Mouse (Mus musculus) kidney, postnatal 14 days (tissue): ENCODE data around the gene Vps13a.
A peak's percentile ranks its signal among the peaks of the same experiment; 100 is the strongest.
"Not testable (repeated sequence)": the region's sequence is repeated elsewhere in the genome, so short reads cannot be mapped to it uniquely, and the experiment has no call there.

ENCODE experiments used
- DNase-seq: peaks from one replicate; pipeline ENCODE4 v3.0.0; 2022; ENCODE audit warnings: mixed read lengths

Gene Vps13a

DNA sequence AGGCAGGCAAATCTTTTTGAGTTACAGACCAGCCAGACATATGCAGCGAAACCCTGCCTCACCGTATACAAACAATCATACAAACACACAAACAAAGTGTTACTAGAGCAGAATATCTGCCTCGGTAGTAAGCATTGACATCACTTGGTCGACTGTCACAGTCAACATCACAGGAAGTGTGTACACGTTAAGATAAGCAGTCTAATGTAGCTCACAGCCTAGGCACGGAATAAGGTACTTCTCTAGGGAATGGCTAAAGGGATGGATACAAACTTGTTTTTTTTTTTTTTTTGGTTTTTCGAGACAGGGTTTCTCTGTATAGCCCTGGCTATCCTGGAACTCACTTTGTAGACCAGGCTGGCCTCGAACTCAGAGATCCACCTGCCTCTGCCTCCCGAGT, 23.3 kb downstream of the Vps13a start:
- not testable (repeated sequence) for DNase-seq

DNA sequence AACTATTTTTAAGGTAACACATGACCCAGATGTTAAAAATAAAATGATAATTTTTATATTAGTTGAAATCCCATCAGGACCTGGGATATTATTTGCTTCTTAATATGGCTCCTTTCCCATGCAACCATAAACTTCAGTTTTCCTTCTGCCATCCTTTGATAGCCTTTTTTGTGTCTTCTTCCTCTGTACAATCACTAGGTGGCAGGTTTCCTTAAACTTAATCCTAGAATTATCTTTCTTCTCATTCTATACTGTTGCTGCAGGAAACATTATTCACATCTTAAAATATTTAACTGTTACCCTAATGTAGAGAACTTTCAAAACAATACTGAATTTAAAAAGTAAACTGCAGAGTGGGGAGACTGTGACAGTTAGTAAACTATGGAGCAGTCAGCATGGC, 24.9 kb downstream of the Vps13a start:
- DNase-seq, result no peak

GRCm38 (mm10) chr19:16755226-16755625, 25.5 kb downstream of the Vps13a start:
- peak; percentile 25 for DNase-seq

DNA sequence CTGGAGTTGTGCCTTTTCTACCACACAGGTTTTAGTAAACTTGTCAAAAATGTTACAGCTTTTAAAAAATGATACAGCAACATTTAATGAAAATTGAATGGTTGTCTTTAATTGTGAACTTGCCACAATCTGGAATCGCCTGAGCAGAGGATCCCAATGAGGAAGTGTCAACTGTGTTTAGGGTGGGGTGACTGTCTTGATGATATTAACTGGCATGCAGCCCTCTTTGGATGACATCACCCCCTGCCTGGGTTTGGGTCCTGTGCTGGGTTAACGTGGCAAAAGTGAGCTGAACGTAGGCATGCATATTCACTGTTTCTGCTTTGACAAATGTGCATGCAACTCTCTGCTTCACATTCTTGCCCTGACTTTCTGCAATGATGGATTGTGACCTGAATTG, 27.6 kb downstream of the Vps13a start:
- DNase-seq, result no peak

DNA sequence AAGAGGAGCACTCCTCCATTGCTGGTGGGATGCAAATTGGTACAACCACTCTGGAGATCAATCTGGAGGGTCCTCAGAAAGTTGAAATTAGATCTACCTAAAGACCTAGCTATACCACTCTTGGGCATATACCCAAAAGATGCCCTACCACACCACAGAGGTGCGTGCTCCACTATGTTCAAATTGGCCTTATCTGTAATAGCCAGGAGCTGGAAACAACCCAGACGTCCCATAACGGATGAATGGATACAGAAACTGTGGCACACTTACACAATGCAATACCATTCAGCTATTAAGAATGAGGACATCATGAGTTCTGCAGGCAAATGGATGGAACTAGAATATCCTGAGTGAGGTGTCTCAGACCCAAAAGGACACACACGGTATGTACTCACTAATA, 43.9 kb downstream of the Vps13a start:
- DNase-seq, result no peak

- DNase-seq, result peak; percentile 3
These were observed 52.0 kb downstream of the Vps13a start for GRCm38 (mm10) chr19:16728729-16729128.

DNA sequence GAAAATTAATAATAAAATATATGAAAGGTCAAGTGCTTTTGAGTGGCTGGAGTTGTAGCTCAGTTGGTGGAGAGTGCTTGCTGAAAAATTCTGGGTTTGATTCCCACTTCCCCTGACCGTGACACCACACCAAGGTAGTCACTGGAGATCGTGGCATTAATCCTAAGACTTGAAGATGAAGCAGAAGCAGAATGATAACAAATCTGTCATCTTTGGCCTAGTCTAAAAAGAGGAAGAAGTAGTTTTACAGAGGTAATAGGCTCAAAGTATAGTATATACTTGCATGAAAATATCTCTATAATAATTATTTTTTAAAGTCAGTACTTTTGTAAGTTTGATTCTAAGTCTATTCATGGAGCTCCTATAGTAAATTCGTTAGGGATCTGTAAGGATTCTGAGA, 65.5 kb downstream of the Vps13a start:
- DNase-seq, result no peak

- DNase-seq, result no peak
These were observed 78.9 kb downstream of the Vps13a start for GRCm38 (mm10) chr19:16701790-16702189.

GRCm38 (mm10) chr19:16684922-16685321, 95.8 kb downstream of the Vps13a start:
- no peak for DNase-seq

DNA sequence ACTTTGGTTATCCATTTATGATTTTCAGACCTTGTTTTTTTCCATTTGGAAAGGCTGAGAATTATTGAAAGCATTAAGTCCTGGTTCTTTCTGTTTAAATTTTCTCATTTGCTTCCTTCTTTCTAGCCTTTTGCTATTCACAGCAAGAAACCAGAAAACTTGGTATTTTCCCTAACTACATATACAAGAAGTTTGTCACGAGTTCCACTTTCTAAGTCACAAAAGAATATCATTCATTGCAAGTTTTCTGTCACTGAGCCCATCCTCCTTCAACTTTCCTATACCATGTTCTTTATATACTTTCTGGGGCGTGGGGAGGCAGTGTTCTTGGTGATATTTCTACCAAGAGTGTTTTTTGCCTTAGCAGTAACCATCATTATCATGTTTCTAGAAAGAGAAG, 96.5 kb downstream of the Vps13a start:
- no peak for DNase-seq

DNA sequence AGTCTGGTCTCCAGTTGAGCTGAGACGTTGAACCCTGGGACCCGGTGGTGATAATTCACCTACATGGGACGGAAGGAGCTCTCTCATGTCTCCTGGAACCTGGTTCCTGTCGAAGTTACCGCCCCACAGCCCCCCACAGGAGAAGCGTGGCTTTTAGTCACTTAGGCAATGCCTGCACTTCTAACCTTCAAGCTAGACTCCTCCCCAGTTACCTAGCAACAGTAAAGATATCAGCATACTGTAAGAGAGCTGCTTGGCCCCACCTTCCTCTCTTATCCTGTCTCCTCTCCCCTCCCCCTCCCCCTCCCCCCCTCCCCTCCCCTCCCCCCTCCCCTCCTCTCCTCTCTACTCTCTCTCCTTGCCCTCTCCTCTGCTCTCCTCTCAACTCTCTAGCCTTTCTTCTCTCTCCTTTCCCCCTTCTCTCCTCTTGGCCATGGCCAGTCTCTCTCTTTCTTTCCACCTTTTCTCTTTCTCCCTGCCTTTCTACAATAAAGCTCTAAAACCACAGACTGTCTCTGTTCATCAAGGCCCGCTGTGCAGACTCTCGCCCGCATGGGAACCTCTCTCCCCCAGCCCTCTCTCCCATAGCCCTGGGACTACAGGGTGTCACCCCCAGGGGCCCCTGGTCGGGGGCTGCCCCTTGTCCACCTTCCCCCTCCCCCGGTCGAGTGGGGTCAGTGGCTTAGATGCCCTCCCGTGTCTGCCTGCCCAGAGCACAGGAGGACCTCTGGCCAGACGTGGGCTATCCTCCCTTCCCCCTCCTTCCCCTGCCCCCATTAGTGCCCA, 154.9 kb downstream of the Vps13a start:
- DNase-seq, result peak; percentile 12

DNA sequence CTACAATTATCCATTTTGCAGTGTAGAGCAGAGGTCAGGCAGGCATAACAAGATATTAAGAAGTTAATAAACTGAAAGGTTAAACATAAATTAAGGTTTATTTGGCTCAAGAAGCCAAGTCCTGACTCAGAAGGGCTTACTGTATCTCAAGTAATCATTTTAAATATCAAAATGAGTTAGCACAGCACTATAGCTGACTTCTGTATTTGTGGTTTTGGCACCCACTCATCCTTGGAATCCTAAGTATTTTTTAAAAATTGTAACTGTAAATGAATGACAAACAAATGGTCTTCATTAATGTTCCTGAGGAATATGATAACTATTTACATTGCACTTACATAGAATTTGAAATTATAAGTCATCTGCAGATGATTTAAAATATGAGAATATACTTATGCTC, 155.7 kb downstream of the Vps13a start:
- no peak for DNase-seq

DNA sequence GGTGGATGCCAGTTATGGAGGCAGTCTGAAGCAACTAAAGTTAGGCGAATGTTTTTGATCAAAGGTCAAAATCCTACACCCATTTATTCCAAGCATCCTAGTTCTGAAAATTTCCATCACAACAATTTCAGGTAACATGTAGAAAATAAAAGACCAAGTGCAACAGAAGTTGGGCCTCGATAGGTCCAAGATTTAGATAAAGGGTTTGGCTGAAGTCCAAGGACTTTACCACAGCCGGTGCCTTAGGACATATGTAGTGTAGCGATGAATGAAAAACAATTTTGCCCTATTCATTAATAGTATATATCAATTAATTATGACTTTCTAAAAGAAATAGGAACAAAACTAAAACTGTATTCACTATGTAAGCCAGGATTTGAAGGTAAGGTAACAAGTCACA, 157.6 kb downstream of the Vps13a start:
- DNase-seq, result no peak

DNA sequence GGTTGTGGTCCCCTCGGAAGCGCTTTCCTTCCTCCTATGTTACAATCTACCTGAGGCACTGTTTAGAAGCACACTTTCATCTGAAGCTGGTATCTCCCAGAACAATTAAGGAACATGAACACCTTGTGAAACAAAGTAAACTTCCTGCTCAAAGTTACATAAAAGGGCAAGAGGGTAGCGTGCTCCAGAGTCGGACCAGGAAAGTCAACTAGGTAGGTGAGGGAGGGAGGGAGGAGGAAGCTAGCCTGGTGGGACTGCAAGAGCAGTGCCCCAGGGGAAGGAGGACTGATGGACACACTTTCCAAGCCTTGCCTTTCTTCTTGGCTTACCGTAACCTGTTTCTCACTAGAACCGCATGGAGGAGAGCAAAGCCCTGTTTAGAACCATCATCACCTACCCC, 173.1 kb downstream of the Vps13a start:
- DNase-seq, result no peak

- DNase-seq, result no peak
These were observed 178.7 kb downstream of the Vps13a start for GRCm38 (mm10) chr19:16602026-16602425.

DNA sequence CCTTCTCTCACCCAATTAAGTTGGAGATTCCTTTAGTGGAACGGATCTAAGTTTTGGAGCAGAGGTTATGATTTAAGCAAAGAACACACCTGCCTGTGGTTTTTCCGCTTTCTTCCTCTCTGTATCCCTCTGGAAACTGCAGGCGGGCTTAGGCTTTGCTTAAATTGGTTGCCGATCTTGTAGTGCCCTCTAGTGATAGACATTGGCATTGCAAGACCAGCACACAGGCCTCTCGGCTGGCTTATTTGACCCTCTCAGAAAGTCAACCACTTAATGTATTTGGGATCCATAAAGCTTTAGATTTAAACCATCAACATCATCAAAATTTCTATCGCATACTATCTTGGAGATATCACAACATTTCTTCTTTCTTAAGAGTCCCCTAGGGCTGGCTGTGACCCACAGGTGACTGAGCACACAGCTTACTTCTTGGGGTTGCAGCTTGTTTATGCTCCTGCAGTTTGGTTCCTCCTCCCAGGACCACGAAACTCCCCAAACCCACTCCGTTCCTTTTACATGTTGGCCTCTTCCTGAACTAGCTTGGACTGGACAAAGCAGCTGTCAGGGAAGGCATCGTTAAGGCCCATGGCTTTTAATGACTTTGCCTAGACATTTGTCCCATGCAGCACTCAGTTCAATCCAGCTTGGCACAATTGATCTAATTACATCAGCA, 181.3 kb downstream of the Vps13a start:
- peak; percentile 85 for DNase-seq

DNA sequence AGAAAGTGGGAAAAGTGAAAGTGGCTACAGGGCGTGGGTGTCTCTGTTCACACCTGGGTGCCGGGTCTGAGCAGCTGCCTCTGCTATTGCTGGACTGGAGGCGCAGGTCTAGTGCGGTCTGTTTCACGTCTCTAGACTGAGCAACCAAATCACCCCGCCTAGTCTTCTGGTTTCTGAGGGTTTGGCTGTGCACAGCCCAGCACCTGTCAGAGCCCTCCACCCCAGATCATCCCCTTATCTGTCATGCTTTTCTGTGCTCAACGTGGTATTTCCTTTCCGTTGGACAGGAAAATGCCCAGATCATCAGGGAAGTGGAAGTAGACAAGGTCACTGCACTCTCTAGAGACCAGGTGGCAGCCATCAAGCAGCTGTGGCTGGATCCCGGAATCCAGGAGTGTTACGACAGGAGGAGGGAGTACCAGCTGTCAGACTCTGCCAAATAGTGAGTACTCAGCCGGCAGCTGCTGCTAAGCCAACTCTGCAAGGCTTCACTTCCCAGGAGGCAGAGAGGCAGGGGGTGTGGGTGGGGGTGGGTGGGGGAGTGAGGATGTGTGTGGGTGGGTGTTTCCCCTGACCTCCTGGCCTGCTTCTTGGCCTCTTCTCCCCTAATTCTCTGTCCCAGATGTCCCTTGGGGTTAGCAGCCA, 182.0 kb downstream of the Vps13a start:
- DNase-seq, result peak; percentile 22

- no peak for DNase-seq
These were observed 183.5 kb downstream of the Vps13a start for GRCm38 (mm10) chr19:16597216-16597615.

DNA sequence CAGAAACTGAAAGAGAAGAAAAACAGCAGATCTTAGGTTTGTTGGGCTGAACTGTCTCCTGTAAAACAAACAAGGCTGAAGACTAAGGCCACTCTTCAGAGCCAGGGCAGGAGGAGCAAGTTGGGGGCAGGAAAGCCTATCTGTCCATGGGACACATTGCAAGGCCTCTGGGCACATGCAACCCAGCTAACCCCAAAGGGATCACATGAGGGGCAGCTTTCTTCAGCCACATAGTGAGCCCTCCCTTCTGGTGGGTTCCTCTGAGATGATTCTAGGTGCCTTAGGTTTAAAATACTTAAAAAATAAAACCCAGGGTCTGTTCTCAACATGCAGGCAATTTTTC, 186.8 kb downstream of the Vps13a start:
- DNase-seq, result no peak

DNA sequence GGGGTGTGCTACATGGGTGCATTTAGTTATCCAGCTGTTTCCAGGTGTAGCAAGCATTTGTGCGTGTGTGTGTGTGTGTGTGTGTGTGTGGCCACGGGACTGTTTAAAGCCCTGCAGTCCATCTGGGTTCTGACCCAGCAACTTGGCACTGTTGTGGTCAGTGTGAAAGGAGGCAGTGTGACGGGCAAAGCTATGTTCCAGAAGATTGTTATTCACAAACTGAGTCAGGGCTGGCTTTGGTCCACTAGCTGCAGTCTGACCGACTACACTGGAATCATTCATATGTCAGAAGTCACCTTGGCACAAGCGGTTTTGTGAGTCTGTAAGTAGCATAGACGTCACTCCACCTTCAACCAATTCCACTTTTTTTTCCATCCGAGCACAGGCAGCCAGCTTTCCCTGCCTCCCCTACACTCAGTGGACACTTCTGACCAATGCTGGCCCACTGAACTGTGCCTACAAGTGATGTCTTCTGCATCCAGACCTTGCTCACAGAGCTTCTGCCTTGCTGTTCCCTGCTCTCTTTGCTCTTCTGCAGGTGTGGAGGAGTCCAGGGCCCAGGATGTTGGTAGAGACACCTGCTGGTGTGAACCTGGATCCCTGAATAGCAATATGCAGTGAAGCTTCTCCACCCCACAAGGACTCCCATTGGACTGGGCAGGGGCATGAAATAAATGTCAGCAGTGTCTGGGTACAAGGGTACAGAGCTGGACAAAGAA, 187.3 kb downstream of the Vps13a start:
- DNase-seq, result no peak

GRCm38 (mm10) chr19:16585379-16585778, 195.4 kb downstream of the Vps13a start:
- peak; percentile 51 for DNase-seq

DNA sequence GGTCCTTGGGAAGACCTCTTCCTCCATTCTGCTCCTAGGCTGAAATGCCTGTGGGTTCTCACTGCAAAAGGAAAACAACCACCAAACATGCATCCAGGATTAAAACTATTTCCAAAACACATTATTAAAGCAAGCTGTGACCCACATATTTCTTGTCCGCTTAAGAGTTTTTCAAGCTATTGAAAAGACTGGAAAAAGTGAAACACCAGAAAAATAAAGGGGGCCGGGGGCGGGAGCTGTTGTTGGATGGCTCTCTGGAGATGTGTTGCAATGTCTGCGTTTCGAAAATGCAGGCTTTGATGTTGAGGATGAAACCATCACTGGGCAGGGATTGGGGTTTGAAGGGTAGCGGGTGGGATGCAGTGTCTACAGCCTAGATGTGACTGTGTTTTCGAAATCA, 196.2 kb downstream of the Vps13a start:
- DNase-seq, result no peak

DNA sequence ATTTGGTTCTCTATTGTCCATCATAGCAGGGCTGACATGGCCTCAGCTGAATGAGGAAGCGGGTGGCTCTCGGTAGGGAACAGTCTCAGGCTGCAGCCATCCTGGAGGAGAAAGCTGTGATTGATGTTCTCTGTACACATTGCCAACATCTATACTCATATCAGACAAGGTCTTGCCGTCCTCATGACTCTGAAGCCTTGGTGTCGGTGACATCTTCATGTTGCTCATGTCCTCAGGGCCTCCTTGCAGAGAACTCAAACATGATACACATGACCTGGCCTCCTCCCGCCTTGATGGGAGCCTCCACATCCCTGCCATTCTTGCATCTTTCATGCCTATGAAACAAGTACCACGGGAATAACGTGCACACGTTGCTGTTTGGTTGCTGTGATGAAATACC, 200.2 kb downstream of the Vps13a start:
- DNase-seq, result no peak
